Mouse (Mus musculus): ENCODE results near the gene Xab2. TPM values are rescaled to one million over a fixed set of nuclear protein-coding genes. Genes with fewer than 3 reads are reported as not detected.

Gene Xab2
- polyA plus RNA-seq, 1 experiment: 63.5 TPM

DNA sequence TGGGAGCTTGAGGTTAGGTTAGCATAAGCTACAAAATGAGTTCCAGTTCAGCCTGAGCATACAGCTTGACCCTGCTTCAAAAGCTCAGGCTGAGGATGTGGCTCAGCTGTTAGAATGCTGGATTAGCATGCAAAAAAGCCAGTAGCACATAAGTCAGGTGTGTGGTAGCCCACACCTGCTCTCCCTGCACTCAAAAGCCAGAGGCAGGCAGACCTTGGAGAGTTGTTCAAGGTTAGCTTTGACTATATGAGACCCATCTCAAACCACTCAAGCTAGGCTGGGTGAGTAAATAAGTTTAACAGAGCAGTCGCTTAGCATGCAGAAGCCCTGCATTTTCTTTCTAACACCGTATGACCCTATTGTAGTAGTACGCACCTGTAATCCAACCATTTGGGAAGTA, 46.6 kb downstream of the Xab2 start:
- no peak for DNase-seq
- TF ChIP-seq POLR2A (IDR thresholded peaks at IDR 0.05; ENCODE audit: borderline replicate concordance, insufficient read depth, low read length) (no peak), CTCF (IDR thresholded peaks at IDR 0.05; ENCODE audit: borderline replicate concordance, insufficient read depth, low read depth, low read length) (no peak)
- H3K27me3 ChIP-seq (ENCODE audit: control insufficient read depth, insufficient read depth, low read length): no peaks in the 10 kb centered on the region
- WGBS: 93% methylated on average over 3 of the region's 3 CpGs
- H3K27ac ChIP-seq (ENCODE audit: insufficient read depth, low read length): no peak overlapping the region
- no peaks in the 10 kb centered on the region for H3K4me1 ChIP-seq (ENCODE audit: control insufficient read depth, insufficient read depth, low read length)
- no peak overlapping the region for H3K4me3 ChIP-seq (replicated peaks; ENCODE audit: insufficient read depth, low read depth, low read length)

DNA sequence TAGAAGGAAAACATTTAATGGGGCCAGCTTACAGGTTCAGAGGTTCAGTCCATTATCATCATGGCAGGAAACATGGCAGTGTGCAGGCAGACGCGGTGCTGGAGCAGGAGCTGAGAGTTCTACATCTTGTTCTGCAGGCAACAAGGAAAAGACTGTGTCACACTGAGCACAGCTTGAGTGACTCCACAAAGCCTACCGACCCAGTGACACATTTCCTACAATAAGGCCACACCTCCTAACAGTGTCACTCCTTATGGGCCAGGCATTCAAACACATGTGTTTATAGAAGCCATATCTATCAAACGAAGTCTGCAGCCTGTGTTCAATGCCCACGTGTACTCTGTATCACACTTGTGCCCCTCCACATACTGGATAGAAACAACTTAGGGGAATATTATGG, 51.3 kb downstream of the Xab2 start:
- Histone ChIP-seq H3K27me3 (ENCODE audit: control insufficient read depth, insufficient read depth, low read length) (no peaks in the 10 kb centered on the region), H3K4me1 (ENCODE audit: control insufficient read depth, insufficient read depth, low read length) (no peaks in the 10 kb centered on the region), H3K27ac (ENCODE audit: insufficient read depth, low read length) (no peak overlapping the region), H3K4me3 (replicated peaks; ENCODE audit: insufficient read depth, low read depth, low read length) (no peak overlapping the region)
- WGBS: 83% methylated on average over 5 of the region's 5 CpGs
- TF ChIP-seq POLR2A (IDR thresholded peaks at IDR 0.05; ENCODE audit: borderline replicate concordance, insufficient read depth, low read length) (no peak), CTCF (IDR thresholded peaks at IDR 0.05; ENCODE audit: borderline replicate concordance, insufficient read depth, low read depth, low read length) (no peak)
- DNase-seq: no peak

- Histone ChIP-seq H3K4me3 (replicated peaks; ENCODE audit: insufficient read depth, low read depth, low read length) (no peak overlapping the region), H3K4me1 (ENCODE audit: control insufficient read depth, insufficient read depth, low read length) (no peaks in the 10 kb centered on the region), H3K27me3 (ENCODE audit: control insufficient read depth, insufficient read depth, low read length) (no peaks in the 10 kb centered on the region), H3K27ac (ENCODE audit: insufficient read depth, low read length) (no peak overlapping the region)
- TF ChIP-seq POLR2A (IDR thresholded peaks at IDR 0.05; ENCODE audit: borderline replicate concordance, insufficient read depth, low read length) (no peak), CTCF (IDR thresholded peaks at IDR 0.05; ENCODE audit: borderline replicate concordance, insufficient read depth, low read depth, low read length) (no peak)
- WGBS: 7% methylated on average over 7 of the region's 7 CpGs
- no peak for DNase-seq
These were observed 52.7 kb downstream of the Xab2 start for GRCm38 (mm10) chr8:3568378-3568777.

DNA sequence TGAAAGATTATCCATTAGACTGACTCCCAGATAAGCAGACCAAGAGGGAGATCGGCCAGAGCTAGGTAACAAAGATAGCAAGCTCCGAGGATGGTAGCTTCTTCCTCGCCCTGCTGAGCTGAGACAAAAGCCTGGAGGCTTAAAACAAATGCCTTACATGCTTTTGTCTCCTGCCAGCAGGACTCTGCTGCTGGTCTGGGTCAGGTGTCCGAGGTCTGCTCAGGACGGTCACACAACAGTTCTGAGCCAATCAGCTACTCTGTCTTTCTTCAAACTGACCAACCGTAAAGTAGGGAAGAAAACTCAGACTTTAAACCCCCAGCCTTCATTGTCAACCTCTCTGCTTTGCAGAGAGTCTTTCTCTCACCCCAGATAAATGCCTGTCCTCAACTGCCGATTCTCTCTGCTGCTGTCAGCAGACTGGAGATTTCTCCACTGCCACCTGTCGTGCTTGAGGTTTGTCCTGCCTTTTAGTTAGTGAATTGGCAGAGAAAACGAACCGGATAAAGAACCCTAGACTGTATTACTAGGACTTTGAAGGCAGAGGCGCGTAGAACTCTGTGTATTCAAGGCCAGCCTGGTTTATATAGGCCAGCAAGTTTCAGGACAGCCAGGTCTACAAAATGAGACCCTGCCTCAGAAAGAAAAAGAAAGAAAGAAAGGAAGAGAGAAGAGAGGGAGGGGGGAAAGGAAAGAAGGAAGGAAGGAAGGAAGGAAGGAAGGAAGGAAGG, 53.3 kb downstream of the Xab2 start, which contains the start of gene C330021F23Rik:
Gene C330021F23Rik (plus strand): TSS at position 350 of the 731 bp plus-strand sequence.
- no peak for TF ChIP-seq CTCF (IDR thresholded peaks at IDR 0.05; ENCODE audit: borderline replicate concordance, insufficient read depth, low read depth, low read length)
- TF ChIP-seq POLR2A (IDR thresholded peaks at IDR 0.05; ENCODE audit: borderline replicate concordance, insufficient read depth, low read length): no peak
- no peaks in the 10 kb centered on the region for H3K27me3 ChIP-seq (ENCODE audit: control insufficient read depth, insufficient read depth, low read length)
- H3K4me1 ChIP-seq (ENCODE audit: control insufficient read depth, insufficient read depth, low read length): no peaks in the 10 kb centered on the region
- 4% methylated on average over 12 of the region's 12 CpGs for WGBS
- H3K27ac ChIP-seq (ENCODE audit: insufficient read depth, low read length): no peak within 1 kb of the TSS
- H3K4me3 ChIP-seq (replicated peaks; ENCODE audit: insufficient read depth, low read depth, low read length): no peak within 1 kb of the TSS
- DNase-seq: no peak

Other genes starting within 250 kb of the Xab2 start
- 31.2 and 34.0 TPM in 2 replicates for gene Arhgef18, start 228.3 kb downstream of the Xab2 start, polyA plus RNA-seq (2012; rRNA removed)
- gene Pex11g, start 153.6 kb downstream of the Xab2 start, polyA plus RNA-seq (2012; rRNA removed): 1.2 and 1.5 TPM in 2 replicates
- 0.08 and 0.26 TPM in 2 replicates for gene Tex45, start 150.5 kb downstream of the Xab2 start, polyA plus RNA-seq (2012; rRNA removed)
- gene Zfp358, start 128.2 kb downstream of the Xab2 start, polyA plus RNA-seq (2012; rRNA removed): 47.2 and 49.6 TPM in 2 replicates
- 295 and 322 TPM in 2 replicates for gene Mcoln1, start 120.9 kb downstream of the Xab2 start, polyA plus RNA-seq (2012; rRNA removed)
- 80.0 and 83.9 TPM in 2 replicates for gene Pnpla6, start 105.9 kb downstream of the Xab2 start, polyA plus RNA-seq (2012; rRNA removed)
- 0.28 and 0.30 TPM in 2 replicates for gene C330021F23Rik, start 53.3 kb downstream of the Xab2 start, polyA plus RNA-seq (2012; rRNA removed)
- gene Camsap3, start 34.0 kb downstream of the Xab2 start, polyA plus RNA-seq (2012; rRNA removed): 31.4 and 32.1 TPM in 2 replicates
- 65.3 and 65.4 TPM in 2 replicates for gene Pet100, start 232 bp upstream of the Xab2 start, polyA plus RNA-seq (2012; rRNA removed)
- gene Pcp2, start 4.2 kb upstream of the Xab2 start, polyA plus RNA-seq (2012; rRNA removed): 2,128 and 2,417 TPM in 2 replicates
- 204 and 217 TPM in 2 replicates for gene Stxbp2, start 9.6 kb upstream of the Xab2 start, polyA plus RNA-seq (2012; rRNA removed)
- gene Retn, start 34.5 kb upstream of the Xab2 start, polyA plus RNA-seq (2012; rRNA removed): 0.32 and 0.46 TPM in 2 replicates
- 0.51 and 0.61 TPM in 2 replicates for gene Mcemp1, start 44.4 kb upstream of the Xab2 start, polyA plus RNA-seq (2012; rRNA removed)
- 40.0 and 46.6 TPM in 2 replicates for gene Fcor, start 51.0 kb upstream of the Xab2 start, polyA plus RNA-seq (2012; rRNA removed)
- 50.2 and 56.0 TPM in 2 replicates for gene Trappc5, start 55.0 kb upstream of the Xab2 start, polyA plus RNA-seq (2012; rRNA removed)
- 0.47 and 0.82 TPM in 2 replicates for gene Fcer2a, start 72.9 kb upstream of the Xab2 start, polyA plus RNA-seq (2012; rRNA removed)
- gene Clec4g, start 99.3 kb upstream of the Xab2 start, polyA plus RNA-seq (2012; rRNA removed): not detected in 2 replicates
- 0.18 TPM in 1 of 2 replicates, not detected in the other for gene Cd209a, start 127.7 kb upstream of the Xab2 start, polyA plus RNA-seq (2012; rRNA removed)
- gene Cd209e, start 233.0 kb upstream of the Xab2 start, polyA plus RNA-seq (2012; rRNA removed): not detected in 2 replicates